Mouse (Mus musculus) left cerebral cortex, adult 2 months (tissue): ENCODE data around the gene Itk. TPM values are rescaled to one million over a fixed set of nuclear protein-coding genes. Genes with fewer than 3 reads are reported as not detected.
A peak's percentile ranks its signal among the peaks of the same experiment; 100 is the strongest.

Experiments
- DNase-seq, 2 experiments: peaks; one replicate each; pipeline ENCODE4 v3.0.0; 2021 to 2022; ENCODE audit warnings: low spot score in 2 of 2, mixed read lengths in 1 of 2; ENCODE audit errors: extremely low spot score in 1 of 2
- H3K27ac ChIP-seq: fragments of 200-600 bp; 2 replicates; pipeline ENCODE4 v1.8.1; 2022
- H3K4me3 ChIP-seq: fragments of 200-600 bp; 2 replicates; pipeline ENCODE4 v1.8.1; 2022
- CTCF ChIP-seq: fragments of 200-600 bp; IDR thresholded peaks from 2 replicates; pipeline ENCODE4 v1.8.1; 2022; ENCODE audit warnings: antibody characterized with exemption, mild to moderate bottlenecking, moderate library complexity
- intact Hi-C: fragments of 180-260 bp; cut with DNase I; formaldehyde crosslinking; loops from one replicate; pipeline ENCODE4 v1.15.1; 2025
- total RNA-seq, 2 experiments: library from RNA; stranded (reverse); gene quantifications; 2 replicates each; pipeline ENCODE4 v1.2.3; 2021

The Itk gene
- total RNA-seq, 2 experiments from 2014 or later = 0.16 to 0.23 TPM

- TF ChIP-seq CTCF = no peak
- Histone ChIP-seq H3K4me3 (no peak overlapping the region), H3K27ac (peak overlapping the region; percentile 24; the same call in 1 of the 2 replicates)
- intact Hi-C loops = no loop called here
- no peak for DNase-seq
These were observed 110.6 kb downstream of the Itk start for GRCm38 (mm10) chr11:46278709-46279108.

GRCm38 (mm10) chr11:46278140-46278539 lies 111.2 kb downstream of the Itk start:
- no peak for DNase-seq
- TF ChIP-seq CTCF = no peak
- Histone ChIP-seq H3K4me3 (no peak overlapping the region), H3K27ac (0 out of 2 replicates have a peak overlapping the region, but pooled peaks have one; percentile 28)
- intact Hi-C loops = no loop called here

- intact Hi-C loops = no loop called here
- DNase-seq = peak; percentile 38 to 47
- Histone ChIP-seq H3K4me3 (no peak overlapping the region), H3K27ac (no peak overlapping the region)
- peak; percentile 55 for TF ChIP-seq CTCF
These were observed 112.5 kb downstream of the Itk start for GRCm38 (mm10) chr11:46276778-46277177.

- TF ChIP-seq CTCF = no peak
- DNase-seq = no peak
- Histone ChIP-seq H3K27ac (no peak overlapping the region), H3K4me3 (no peak overlapping the region)
- intact Hi-C loops = no loop called here
These were observed 113.1 kb downstream of the Itk start for GRCm38 (mm10) chr11:46276168-46276567.

- no peak overlapping the region for H3K27ac ChIP-seq
- intact Hi-C loops = no loop called here
- peak; percentile 60 for TF ChIP-seq CTCF
- no peak overlapping the region for H3K4me3 ChIP-seq
- peak; percentile 78 for DNase-seq
These were observed 114.0 kb downstream of the Itk start for GRCm38 (mm10) chr11:46275302-46275701.

Other genes starting within 250 kb of the Itk start
- 1 to 10 TPM; 1.2 to 1.4 TPM for gene Nipal4, start 223.0 kb downstream of the Itk start, total RNA-seq
- gene Fndc9, start 154.0 kb downstream of the Itk start, total RNA-seq = 1 to 10 TPM; 4.9 to 5.2 TPM
- 100 to 1,000 TPM; 606 to 614 TPM for gene Cyfip2, start 76.7 kb downstream of the Itk start, total RNA-seq
- gene Fam71b, start 7.0 kb upstream of the Itk start, total RNA-seq = not detected
- gene Med7, start 47.4 kb upstream of the Itk start, total RNA-seq = 10 to 100 TPM; 32.9 to 34.2 TPM
- gene Havcr2, start 65.4 kb upstream of the Itk start, total RNA-seq = 1 to 10 TPM; 2.1 to 2.2 TPM
- gene Gm12169, start 134.7 kb upstream of the Itk start, total RNA-seq = not detected
- gene BC053393, start 182.0 kb upstream of the Itk start, total RNA-seq = not detected
- gene Dppa1, start 239.7 kb upstream of the Itk start, total RNA-seq = under 1 TPM in 1 of 2 experiments, not detected in 1; 0.47 TPM